Mouse (Mus musculus) cerebellum, adult 2 months (tissue): ENCODE results near the gene Flt4.

Experiments used
- CTCF ChIP-seq: fragments of 200-500 bp; IDR thresholded peaks from 2 replicates; pipeline ENCODE4 v1.5.1; 2011; ENCODE audit warnings: low read depth, mild to moderate bottlenecking, control low read depth, low read length, moderate library complexity, borderline replicate concordance; ENCODE audit not compliant: insufficient read depth
- POLR2A ChIP-seq: fragments of 200-500 bp; IDR thresholded peaks from 2 replicates; pipeline ENCODE4 v1.6.1; 2011; ENCODE audit warnings: low read length, control low read depth, borderline replicate concordance; ENCODE audit not compliant: insufficient read depth

GRCm38 (mm10) chr11:49663310-49663709 lies 54.2 kb downstream of the Flt4 start, which contains the start of gene Scgb3a1:
- TF ChIP-seq CTCF: no peak
- no peak for TF ChIP-seq POLR2A
